Mouse (Mus musculus): ENCODE results near the gene Cyp39a1. TPM values are rescaled to one million over a fixed set of nuclear protein-coding genes. Genes with fewer than 3 reads are reported as not detected.

Cyp39a1 gene
- polyA plus RNA-seq (2012; fragmentation: generic; extraction: Trizol): 0.62 TPM
- long read RNA-seq, experiment 1, transcript Cyp39a1-201 (12 exons, 3,053 nt): major isoform, 6 of 9 reads
- long read RNA-seq, experiment 1, partial matches to known transcripts: 2 of 9 reads
- long read RNA-seq, experiment 1, other reads (novel, unspliced or antisense): 1 of 9 reads
- long read RNA-seq, experiment 2, transcript Cyp39a1-201 (12 exons, 3,053 nt): major isoform, 18 of 27 reads
- long read RNA-seq, experiment 2, partial matches to known transcripts: 1 of 27 reads
- long read RNA-seq, experiment 2, other reads (novel, unspliced or antisense): 5 of 27 reads

DNA sequence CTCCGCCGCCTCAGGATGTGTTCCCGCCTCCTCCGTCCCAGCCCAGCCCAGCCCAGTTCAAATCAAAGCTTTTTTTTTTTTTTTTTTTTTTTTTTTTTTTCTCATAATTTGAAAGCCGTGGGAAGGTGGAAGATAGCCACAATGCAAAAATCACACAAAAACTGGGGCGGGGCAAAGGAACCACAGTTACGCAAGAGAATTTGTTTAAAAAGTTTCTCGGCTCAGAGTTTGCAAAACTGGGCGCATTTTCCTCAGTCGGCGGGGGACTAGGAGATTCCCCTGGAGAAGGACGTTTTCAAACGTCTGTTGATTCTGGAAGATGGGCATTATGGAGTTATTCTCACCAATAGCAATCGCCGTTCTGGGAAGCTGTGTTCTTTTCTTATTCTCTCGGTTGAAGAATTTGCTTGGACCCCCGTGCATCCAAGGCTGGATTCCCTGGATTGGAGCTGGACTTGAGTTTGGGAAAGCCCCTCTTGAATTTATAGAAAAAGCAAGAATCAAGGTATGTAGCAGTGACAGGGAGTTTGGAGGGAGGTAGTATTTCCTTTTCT, at the start of gene Cyp39a1:
Gene Cyp39a1 (plus strand): TSS at position 136 of the 554 bp plus-strand sequence.
- TF ChIP-seq CEBPB (IDR thresholded peaks at IDR 0.05; ENCODE audit: low read depth): peak; percentile 75
- no peak for TF ChIP-seq MAX (IDR thresholded peaks at IDR 0.05)
- TF ChIP-seq MYOG (IDR thresholded peaks at IDR 0.05; ENCODE audit: control insufficient read depth, extremely low read depth, insufficient read length): no peak
- no peak for TF ChIP-seq USF1 (IDR thresholded peaks at IDR 0.05; ENCODE audit: low read depth)
- no peak for TF ChIP-seq MYOD1 (IDR thresholded peaks at IDR 0.05; ENCODE audit: control insufficient read depth, insufficient read length, low read depth)
- no peak for TF ChIP-seq FOSL1 (IDR thresholded peaks at IDR 0.05; ENCODE audit: insufficient read depth, low read length, poor library complexity, severe bottlenecking)
- no peak for TF ChIP-seq CTCF (IDR thresholded peaks at IDR 0.05; ENCODE audit: control insufficient read depth, insufficient read depth, insufficient read length)
- H3K79me2 ChIP-seq (ENCODE audit: control insufficient read depth, insufficient read depth): peaks cover 7% of the 10 kb centered on the region
- peak within 1 kb of the TSS; percentile 72 for H3ac ChIP-seq (ENCODE audit: control insufficient read depth, insufficient read length, low read depth)
- H3K27me3 ChIP-seq (ENCODE audit: control insufficient read depth, insufficient read depth, insufficient read length): no peaks in the 10 kb centered on the region
- no peaks in the 10 kb centered on the region for H3K79me3 ChIP-seq (ENCODE audit: low read depth)
- peak within 1 kb of the TSS; percentile 71 for H3K4me3 ChIP-seq (ENCODE audit: insufficient read depth, poor library complexity, severe bottlenecking)
- H3K36me3 ChIP-seq (ENCODE audit: control insufficient read depth, insufficient read depth): peaks cover 6% of the 10 kb centered on the region

DNA sequence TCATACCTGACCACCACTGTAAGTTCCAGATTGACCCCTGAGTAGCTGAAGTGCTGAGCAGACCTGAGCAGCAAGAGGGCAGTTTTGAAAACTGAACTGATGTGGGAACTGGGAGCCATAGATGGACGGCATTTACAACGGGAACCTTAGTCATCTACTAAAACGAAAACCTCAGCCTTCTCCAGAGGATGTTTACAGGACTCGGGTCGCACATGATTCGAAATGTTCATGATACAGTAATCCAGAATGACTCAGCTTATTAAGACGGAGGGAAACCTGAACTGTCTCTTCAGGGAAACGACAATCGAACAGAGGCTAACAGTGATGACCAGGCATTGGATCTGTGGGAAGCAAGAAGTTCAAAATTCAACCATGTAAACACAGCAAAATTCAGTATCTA, 48.1 kb upstream of the Cyp39a1 start:
- H3ac ChIP-seq (ENCODE audit: control insufficient read depth, insufficient read length, low read depth): no peak overlapping the region
- no peaks in the 10 kb centered on the region for H3K27me3 ChIP-seq (ENCODE audit: control insufficient read depth, insufficient read depth, insufficient read length)
- no peak overlapping the region for H3K4me3 ChIP-seq (ENCODE audit: insufficient read depth, poor library complexity, severe bottlenecking)
- no peaks in the 10 kb centered on the region for H3K79me2 ChIP-seq (ENCODE audit: control insufficient read depth, insufficient read depth)
- H3K79me3 ChIP-seq (ENCODE audit: low read depth): no peaks in the 10 kb centered on the region
- no peaks in the 10 kb centered on the region for H3K36me3 ChIP-seq (ENCODE audit: control insufficient read depth, insufficient read depth)
- TF ChIP-seq CTCF (IDR thresholded peaks at IDR 0.05; ENCODE audit: control insufficient read depth, insufficient read depth, insufficient read length) (no peak), MYOD1 (IDR thresholded peaks at IDR 0.05; ENCODE audit: control insufficient read depth, insufficient read length, low read depth) (no peak), CEBPB (IDR thresholded peaks at IDR 0.05; ENCODE audit: low read depth) (no peak), MYOG (IDR thresholded peaks at IDR 0.05; ENCODE audit: control insufficient read depth, extremely low read depth, insufficient read length) (no peak), MAX (IDR thresholded peaks at IDR 0.05) (no peak), FOSL1 (IDR thresholded peaks at IDR 0.05; ENCODE audit: insufficient read depth, low read length, poor library complexity, severe bottlenecking) (no peak)

DNA sequence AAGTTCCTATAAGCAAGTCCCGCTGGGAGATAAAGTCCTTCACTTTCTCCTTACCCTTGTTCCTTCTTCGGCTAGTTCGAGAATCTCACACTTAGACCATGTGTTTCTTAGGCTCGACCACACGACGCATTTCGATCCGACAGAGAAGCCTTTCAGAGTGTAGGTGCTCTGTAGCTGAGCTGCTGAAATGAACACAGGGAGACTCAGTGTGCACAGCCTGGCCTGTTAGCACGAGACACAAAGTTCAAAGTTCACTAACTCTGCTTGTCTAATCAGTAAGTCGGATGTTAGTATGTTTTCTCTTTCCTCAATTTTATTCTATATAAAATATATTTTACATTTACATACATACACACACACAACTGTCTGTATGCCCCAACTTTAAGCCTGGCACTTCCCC, 45.1 kb upstream of the Cyp39a1 start:
- no peaks in the 10 kb centered on the region for H3K79me3 ChIP-seq (ENCODE audit: low read depth)
- no peaks in the 10 kb centered on the region for H3K79me2 ChIP-seq (ENCODE audit: control insufficient read depth, insufficient read depth)
- H3K27me3 ChIP-seq (ENCODE audit: control insufficient read depth, insufficient read depth, insufficient read length): no peaks in the 10 kb centered on the region
- no peak overlapping the region for H3ac ChIP-seq (ENCODE audit: control insufficient read depth, insufficient read length, low read depth)
- no peaks in the 10 kb centered on the region for H3K36me3 ChIP-seq (ENCODE audit: control insufficient read depth, insufficient read depth)
- TF ChIP-seq CTCF (IDR thresholded peaks at IDR 0.05; ENCODE audit: control insufficient read depth, insufficient read depth, insufficient read length): no peak
- TF ChIP-seq USF1 (IDR thresholded peaks at IDR 0.05; ENCODE audit: low read depth): no peak
- H3K4me3 ChIP-seq (ENCODE audit: insufficient read depth, poor library complexity, severe bottlenecking): no peak overlapping the region

DNA sequence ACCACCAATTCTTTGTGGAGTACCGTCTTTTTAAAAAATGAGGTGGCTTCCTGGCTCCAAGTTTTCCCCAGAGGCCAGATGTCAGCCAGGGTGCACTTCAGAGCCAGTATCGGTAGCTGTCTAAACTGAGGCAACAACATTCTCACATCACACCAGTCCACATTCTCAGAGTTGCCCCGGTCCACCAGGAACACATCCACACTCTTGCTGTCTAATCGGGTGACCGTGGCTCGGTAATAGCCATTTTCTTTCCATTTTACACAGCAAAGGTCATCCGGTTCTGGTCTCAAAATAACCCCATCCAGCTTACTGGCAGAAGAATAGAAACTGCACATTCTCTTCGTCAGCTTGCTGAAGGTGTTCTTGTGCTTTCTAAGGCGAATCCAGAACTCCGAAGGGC, 39.0 kb upstream of the Cyp39a1 start:
- TF ChIP-seq MYOD1 (IDR thresholded peaks at IDR 0.05; ENCODE audit: control insufficient read depth, insufficient read length, low read depth) (no peak), MYOG (IDR thresholded peaks at IDR 0.05; ENCODE audit: control insufficient read depth, extremely low read depth, insufficient read length) (no peak), CTCF (IDR thresholded peaks at IDR 0.05; ENCODE audit: control insufficient read depth, insufficient read depth, insufficient read length) (no peak), USF1 (IDR thresholded peaks at IDR 0.05; ENCODE audit: low read depth) (no peak), FOSL1 (IDR thresholded peaks at IDR 0.05; ENCODE audit: insufficient read depth, low read length, poor library complexity, severe bottlenecking) (no peak), MAX (IDR thresholded peaks at IDR 0.05) (no peak)
- Histone ChIP-seq H3K27me3 (ENCODE audit: control insufficient read depth, insufficient read depth, insufficient read length) (no peaks in the 10 kb centered on the region), H3K79me3 (ENCODE audit: low read depth) (no peaks in the 10 kb centered on the region), H3K79me2 (ENCODE audit: control insufficient read depth, insufficient read depth) (no peaks in the 10 kb centered on the region), H3K36me3 (ENCODE audit: control insufficient read depth, insufficient read depth) (no peaks in the 10 kb centered on the region), H3ac (ENCODE audit: control insufficient read depth, insufficient read length, low read depth) (no peak overlapping the region), H3K4me3 (ENCODE audit: insufficient read depth, poor library complexity, severe bottlenecking) (no peak overlapping the region)

DNA sequence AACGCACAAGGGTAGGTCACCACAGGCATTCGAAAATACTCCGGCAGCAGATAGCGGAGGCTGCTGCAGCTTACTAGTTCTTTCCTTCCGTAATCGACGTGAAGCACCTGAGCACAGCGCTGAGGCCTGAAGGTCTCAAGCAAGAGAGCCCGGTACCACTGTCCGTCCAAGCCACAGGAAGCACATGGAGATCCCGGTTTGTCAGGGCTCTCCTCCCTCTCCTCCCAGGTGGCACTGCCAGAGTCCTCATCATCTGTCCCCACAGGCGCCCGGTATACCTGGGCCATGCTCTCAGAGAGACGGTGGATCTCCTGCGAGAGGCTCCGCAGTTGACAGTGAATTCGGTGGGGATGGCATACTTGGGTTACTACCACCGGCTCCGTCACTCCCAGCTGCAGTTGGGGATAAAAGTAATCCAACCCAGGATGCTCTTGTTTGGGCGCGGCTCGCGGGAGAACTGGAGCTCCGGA, 38.2 kb upstream of the Cyp39a1 start:
- Histone ChIP-seq H3K79me3 (ENCODE audit: low read depth) (no peaks in the 10 kb centered on the region), H3ac (ENCODE audit: control insufficient read depth, insufficient read length, low read depth) (no peak overlapping the region), H3K4me3 (ENCODE audit: insufficient read depth, poor library complexity, severe bottlenecking) (no peak overlapping the region), H3K79me2 (ENCODE audit: control insufficient read depth, insufficient read depth) (no peaks in the 10 kb centered on the region), H3K27me3 (ENCODE audit: control insufficient read depth, insufficient read depth, insufficient read length) (no peaks in the 10 kb centered on the region), H3K36me3 (ENCODE audit: control insufficient read depth, insufficient read depth) (no peaks in the 10 kb centered on the region)
- TF ChIP-seq MAX (IDR thresholded peaks at IDR 0.05): no peak
- no peak for TF ChIP-seq FOSL1 (IDR thresholded peaks at IDR 0.05; ENCODE audit: insufficient read depth, low read length, poor library complexity, severe bottlenecking)
- no peak for TF ChIP-seq MYOG (IDR thresholded peaks at IDR 0.05; ENCODE audit: control insufficient read depth, extremely low read depth, insufficient read length)

Measured in C2C12 (cell line).